Mouse (Mus musculus) adrenal gland, adult (tissue): ENCODE data around the gene Gpank1.

Experiments
- DNase-seq, 2 experiments: peaks; one replicate each; pipeline ENCODE4 v3.0.0; 2022 to 2023; ENCODE audit warnings: low spot score in 1 of 2; ENCODE audit not compliant: inconsistent age in 2 of 2

The Gpank1 gene

GRCm38 (mm10) chr17:35121143-35121799 lies at the start of gene Gpank1:
TSS of gene Gpank1 (plus strand) at chr17:35121455.
- peak; percentile 99 for DNase-seq

- no peak for DNase-seq
These were observed 47.2 kb upstream of the Gpank1 start for GRCm38 (mm10) chr17:35074097-35074496.

GRCm38 (mm10) chr17:35076507-35077176 lies 44.6 kb upstream of the Gpank1 start, which contains the start of gene Ly6g6e:
TSS of gene Ly6g6e (plus strand) at chr17:35076902.
- no peak for DNase-seq

GRCm38 (mm10) chr17:35077285-35077684 lies 44.0 kb upstream of the Gpank1 start:
- DNase-seq = no peak

- peak in 1 of 2 experiments; percentile 62 for DNase-seq
These were observed 43.4 kb upstream of the Gpank1 start, which contains the start of gene Ly6g6d for GRCm38 (mm10) chr17:35077786-35078233. TSS of gene Ly6g6d (minus strand) at chr17:35078065.

DNA sequence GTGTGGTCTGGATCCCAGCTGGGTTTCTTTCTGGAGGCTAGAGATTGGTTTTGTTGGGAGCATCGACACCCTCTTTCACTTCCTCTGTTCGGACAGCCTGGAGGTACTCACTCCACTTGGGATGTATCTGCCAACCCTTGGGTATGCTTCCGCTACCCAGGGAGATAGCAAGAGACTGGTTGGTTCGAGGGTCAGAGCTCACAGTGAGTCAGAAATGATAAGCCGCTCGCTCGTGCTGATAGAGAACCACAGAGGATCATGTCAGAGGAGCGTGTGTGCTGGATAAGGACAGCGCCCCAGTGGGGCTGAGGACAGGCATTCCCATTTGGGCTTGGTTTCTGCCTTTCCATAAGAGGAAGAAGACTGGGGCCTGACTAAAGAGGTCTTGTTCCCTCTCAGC lies 41.5 kb upstream of the Gpank1 start:
- DNase-seq = no peak

DNA sequence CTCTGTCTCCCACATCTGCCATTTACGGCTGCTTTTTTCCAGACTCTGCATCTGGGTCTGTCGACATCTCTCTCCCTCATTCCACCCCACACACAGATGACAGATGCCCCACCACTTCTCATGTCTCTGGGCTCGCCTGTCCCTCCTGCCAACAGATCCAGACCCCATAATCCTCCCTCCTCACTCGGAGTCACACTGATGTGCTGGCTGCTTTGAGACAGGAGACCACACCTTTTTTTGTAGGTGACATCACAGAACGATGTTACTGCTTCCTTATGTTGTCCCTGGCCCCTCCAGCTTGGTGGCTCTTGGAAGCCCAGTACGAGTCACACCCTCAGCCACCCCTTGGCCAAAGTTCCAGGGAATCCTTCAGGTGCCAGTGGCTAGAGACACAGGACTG lies 41.0 kb upstream of the Gpank1 start:
- DNase-seq = no peak

GRCm38 (mm10) chr17:35080710-35081109 lies 40.5 kb upstream of the Gpank1 start:
- no peak for DNase-seq

- no peak for DNase-seq
These were observed 38.2 kb upstream of the Gpank1 start for GRCm38 (mm10) chr17:35082841-35083576.

GRCm38 (mm10) chr17:35083929-35084497 lies 37.2 kb upstream of the Gpank1 start:
- no peak for DNase-seq

GRCm38 (mm10) chr17:35085208-35085865 lies 35.9 kb upstream of the Gpank1 start, which contains the start of gene Ly6g6f:
TSS of gene Ly6g6f (minus strand) at chr17:35085610.
- no peak for DNase-seq

DNA sequence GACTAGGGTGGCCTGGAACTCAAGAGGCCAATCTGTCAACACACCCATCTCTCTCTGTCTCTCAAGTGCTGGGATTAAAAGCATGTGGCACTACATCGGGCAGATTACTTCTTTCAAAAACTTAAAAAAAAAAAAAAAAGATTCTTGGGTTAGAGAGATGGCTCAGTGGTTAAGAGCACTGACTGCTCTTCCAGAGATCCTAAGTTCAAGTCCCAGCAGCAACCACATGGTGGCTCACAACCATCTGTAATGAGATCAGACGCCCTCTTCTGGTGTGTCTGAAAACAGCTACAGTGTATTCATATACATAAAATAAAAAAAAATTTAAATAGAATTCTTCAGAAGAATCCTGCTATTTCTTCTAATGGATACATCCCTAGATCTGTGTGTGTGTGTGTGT lies 33.1 kb upstream of the Gpank1 start:
- no peak for DNase-seq

- DNase-seq = peak; percentile 95 to 98
These were observed 32.2 kb upstream of the Gpank1 start, which contains the start of gene Abhd16a for GRCm38 (mm10) chr17:35088825-35089644. TSS of gene Abhd16a (plus strand) at chr17:35089263.

GRCm38 (mm10) chr17:35090166-35090932 lies 30.9 kb upstream of the Gpank1 start:
- peak; percentile 45 to 69 for DNase-seq

GRCm38 (mm10) chr17:35092403-35093198 lies 28.7 kb upstream of the Gpank1 start:
- no peak for DNase-seq

DNA sequence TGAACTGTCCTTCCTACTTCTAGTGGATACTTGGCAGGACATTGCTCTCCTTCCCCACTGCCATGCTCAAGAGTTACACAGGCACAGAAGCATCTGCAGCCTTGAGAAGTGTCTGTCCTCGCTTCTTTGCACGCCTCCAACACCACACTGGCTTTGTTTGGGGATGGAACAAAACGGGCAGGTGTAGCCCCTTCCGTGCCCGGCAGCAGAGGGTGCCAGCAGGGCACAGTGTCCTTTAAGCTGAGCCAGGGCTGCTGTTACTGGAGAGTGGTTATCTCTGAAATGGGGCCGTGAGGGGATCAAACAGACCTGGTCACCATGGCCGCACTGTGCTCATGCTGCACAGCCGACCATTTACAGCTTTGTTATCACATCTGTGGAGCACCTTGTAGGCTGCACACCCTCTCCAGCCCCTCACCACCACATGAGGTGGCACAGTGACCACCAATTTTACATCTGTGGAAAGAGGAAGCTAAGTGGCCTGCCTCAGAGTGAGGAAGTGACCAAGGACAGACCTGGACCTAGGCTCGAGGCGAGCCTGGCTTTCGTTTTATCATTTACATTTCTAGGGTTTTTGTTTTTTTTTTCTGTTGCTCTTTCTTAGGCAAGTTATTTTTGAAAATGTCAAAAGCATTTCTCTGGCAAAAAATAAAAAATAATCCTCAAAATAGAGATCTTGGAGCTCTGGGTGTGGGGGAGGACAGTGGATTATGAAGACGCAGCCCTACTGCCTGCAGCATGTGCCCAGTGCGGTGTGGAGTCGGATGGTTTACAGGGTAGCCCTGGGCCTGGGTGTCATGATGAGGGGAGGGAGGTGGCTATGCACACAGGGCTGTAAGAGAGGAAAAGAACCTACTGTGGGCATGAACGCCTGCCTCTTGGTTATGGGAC lies 26.5 kb upstream of the Gpank1 start:
- no peak for DNase-seq

- DNase-seq = no peak
These were observed 24.7 kb upstream of the Gpank1 start for GRCm38 (mm10) chr17:35096597-35096996.
